Mouse (Mus musculus): ENCODE data around the gene Fgf3. TPM values are rescaled to one million over a fixed set of nuclear protein-coding genes. Genes with fewer than 3 reads are reported as not detected.

The Fgf3 gene
- not detected in 2 replicates for polyA plus RNA-seq (2012; rRNA removed; ENCODE audit: low replicate concordance)

DNA sequence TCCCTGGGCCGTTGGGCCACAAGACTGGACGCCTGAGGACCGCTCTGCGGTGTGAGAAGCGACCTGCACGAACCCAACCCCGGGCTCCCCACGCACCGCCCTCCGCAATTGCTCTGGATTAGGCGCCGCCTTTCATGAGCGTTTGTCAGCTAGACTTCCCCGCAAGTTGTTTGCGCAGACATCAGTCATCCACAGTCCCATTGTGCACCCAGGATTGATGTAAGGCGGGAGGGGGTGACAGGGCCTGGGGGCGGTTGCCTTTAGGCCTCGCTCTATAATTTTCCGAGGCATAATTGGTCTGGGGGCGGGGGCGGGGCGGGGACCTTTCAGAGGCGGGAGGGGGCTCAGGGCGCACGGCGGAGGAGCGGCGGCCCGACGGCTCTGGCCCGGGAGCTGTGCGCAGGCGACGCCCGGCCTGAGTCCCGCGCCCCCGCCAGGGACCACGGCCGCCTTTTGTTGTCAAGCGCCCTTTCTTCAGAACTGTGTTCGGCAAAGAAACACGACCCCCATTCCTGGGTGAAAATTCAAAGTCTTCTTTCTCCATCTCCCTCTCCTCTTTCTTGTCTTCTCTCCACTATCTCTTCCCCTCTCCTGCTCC is at the start of gene Fgf3:
Fgf3 (plus strand) TSS at position 193 of the 598 bp plus-strand sequence.

DNA sequence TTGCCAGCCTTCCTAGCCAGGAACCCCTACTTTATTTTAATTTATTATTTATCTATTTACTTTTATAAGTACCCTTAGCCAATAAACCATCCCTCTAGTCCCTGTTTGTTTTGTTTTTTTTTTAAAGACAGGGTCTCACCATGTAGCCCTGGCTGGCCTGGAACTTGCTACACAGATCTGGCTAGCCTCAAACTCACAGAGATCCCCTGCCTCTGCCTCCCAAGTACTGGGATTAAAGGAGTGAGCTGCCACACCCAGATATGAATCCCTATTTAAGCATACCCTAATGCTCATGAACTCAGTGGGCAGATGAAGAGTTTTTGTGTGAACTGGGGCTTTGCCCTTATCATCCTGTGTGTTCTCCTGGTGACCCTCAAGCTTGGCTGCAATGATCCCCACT is 9.2 kb downstream of the Fgf3 start, which contains the start of gene Fgf4:
Fgf4 (plus strand) TSS at position 301 of the 400 bp plus-strand sequence.

Other genes with a start within 250 kb of the Fgf3 start
- gene Ano1, start 86.1 kb upstream of the Fgf3 start, polyA plus RNA-seq (2012; rRNA removed; ENCODE audit: low replicate concordance), result 97.8 and 107 TPM in 2 replicates
- gene Fgf4, start 9.3 kb downstream of the Fgf3 start, polyA plus RNA-seq (2012; rRNA removed; ENCODE audit: low replicate concordance), result 0.06 and 0.09 TPM in 2 replicates
- not detected in 2 replicates for gene Fgf15, start 58.4 kb downstream of the Fgf3 start, polyA plus RNA-seq (2012; rRNA removed; ENCODE audit: low replicate concordance)
- gene LTO1, start 77.0 kb downstream of the Fgf3 start, polyA plus RNA-seq (2012; rRNA removed; ENCODE audit: low replicate concordance), result 10.6 and 17.9 TPM in 2 replicates
- 41.7 and 65.6 TPM in 2 replicates for gene Ccnd1, start 101.8 kb downstream of the Fgf3 start, polyA plus RNA-seq (2012; rRNA removed; ENCODE audit: low replicate concordance)

Measured in mammary gland, adult 2 months (tissue).